Mouse (Mus musculus): ENCODE results near the gene Lrp4. TPM values are rescaled to one million over a fixed set of nuclear protein-coding genes. Genes with fewer than 3 reads are reported as not detected.

Lrp4 gene
- total and polyA plus RNA-seq, 3 experiments, result 3.8 to 12.3 (median 10.6) TPM

DNA sequence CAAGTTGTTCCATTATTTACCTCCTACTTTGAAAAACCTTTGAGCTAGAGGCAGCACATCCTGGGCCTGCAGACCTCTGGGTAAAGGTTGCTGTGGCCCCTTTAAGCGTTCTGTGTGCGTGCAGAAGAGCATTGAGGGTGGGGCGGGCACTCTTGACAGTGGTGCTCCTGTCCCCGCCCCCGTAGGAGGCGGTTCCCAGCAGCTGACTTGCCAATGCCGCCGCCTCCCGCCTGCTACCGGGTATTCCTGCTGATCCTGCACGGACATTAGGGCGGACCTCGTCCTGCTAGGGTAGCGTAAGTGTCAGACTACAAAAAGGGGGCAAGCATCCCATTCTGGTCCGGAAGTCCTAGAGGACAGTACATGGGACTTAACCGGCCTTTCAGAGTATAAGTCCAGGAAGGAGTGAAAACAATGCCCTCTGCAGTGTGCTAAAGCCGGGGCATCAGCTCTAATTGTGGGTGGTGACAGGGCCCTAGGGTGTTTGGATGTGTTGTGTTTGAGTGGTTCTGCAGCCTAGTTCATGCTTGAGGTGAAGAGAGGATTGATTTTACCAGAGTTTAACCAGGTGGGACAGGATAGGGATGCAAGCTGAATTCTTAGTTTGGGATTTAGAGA, 80.4 kb downstream of the Lrp4 start:
- H3K4me1 ChIP-seq (ENCODE audit: control insufficient read depth, insufficient read depth, low read length), result peaks cover 7% of the 10 kb centered on the region
- TF ChIP-seq POLR2A (IDR thresholded peaks at IDR 0.05; ENCODE audit: insufficient read depth, low read depth, low read length) (peak; percentile 48), CTCF (IDR thresholded peaks at IDR 0.05) (peak; percentile 45), EP300 (IDR thresholded peaks at IDR 0.05; ENCODE audit: insufficient read depth, low read depth, low read length) (peak; percentile 54; the same call in 1 of the 2 replicates)
- no peaks in the 10 kb centered on the region for H3K79me2 ChIP-seq (replicated peaks; ENCODE audit: control insufficient read depth, insufficient read depth, low read length)
- H3K36me3 ChIP-seq (ENCODE audit: control insufficient read depth, insufficient read depth, low read length), result peaks cover 2% of the 10 kb centered on the region; the same call in 1 of the 2 replicates
- peak overlapping the region; percentile 55 for H3K27ac ChIP-seq
- peak; percentile 91 to 95 for DNase-seq
- H3K4me3 ChIP-seq, result peak overlapping the region; percentile 52
- H3K27me3 ChIP-seq (ENCODE audit: control insufficient read depth, insufficient read depth, low read length), result no peaks in the 10 kb centered on the region
- H3K9ac ChIP-seq (ENCODE audit: low read depth, low read length), result peak overlapping the region; percentile 35
- intact Hi-C loops (cut with DNase I), result loop anchor here (1.0 kb wide), 1 partner anchor 11 kb away; the partner anchor contains the start of gene Ckap5
- 1% methylated on average over 17 of the region's 17 CpGs for WGBS

Other genes starting within 250 kb of the Lrp4 start
- gene Ddb2, start 220.5 kb upstream of the Lrp4 start, total RNA-seq (2021), result 1 to 10 TPM; 2.7 to 3.2 TPM
- 8.5 and 12.6 TPM in 2 replicates for gene Ddb2, start 220.5 kb upstream of the Lrp4 start, polyA plus RNA-seq (2012; rRNA removed)
- 100 to 1,000 TPM; 141 to 157 TPM for gene Pacsin3, start 201.6 kb upstream of the Lrp4 start, total RNA-seq (2021)
- gene Pacsin3, start 201.6 kb upstream of the Lrp4 start, polyA plus RNA-seq (2012; rRNA removed), result 139 and 165 TPM in 2 replicates
- 10 to 100 TPM; 54.7 to 58.2 TPM for gene Arfgap2, start 192.5 kb upstream of the Lrp4 start, total RNA-seq (2021)
- 35.0 and 43.2 TPM in 2 replicates for gene Arfgap2, start 192.5 kb upstream of the Lrp4 start, polyA plus RNA-seq (2012; rRNA removed)
- 10 to 100 TPM in 1 of 2 experiments, 1 to 10 TPM in 1; 8.4 to 13.2 TPM for gene 1110051M20Rik, start 12.8 kb upstream of the Lrp4 start, total RNA-seq (2021)
- gene 1110051M20Rik, start 12.8 kb upstream of the Lrp4 start, polyA plus RNA-seq (2012; rRNA removed), result 14.7 and 18.4 TPM in 2 replicates
- 10 to 100 TPM; 47.1 to 52.2 TPM for gene Ckap5, start 69.3 kb downstream of the Lrp4 start, total RNA-seq (2021)
- 7.4 and 16.9 TPM in 2 replicates for gene Ckap5, start 69.3 kb downstream of the Lrp4 start, polyA plus RNA-seq (2012; rRNA removed)
- gene F2, start 178.9 kb downstream of the Lrp4 start, total RNA-seq (2021), result not detected
- 0.53 TPM in 1 of 2 replicates, not detected in the other for gene F2, start 178.9 kb downstream of the Lrp4 start, polyA plus RNA-seq (2012; rRNA removed)
- 1 to 10 TPM; 4.0 to 4.2 TPM for gene Zfp408, start 192.3 kb downstream of the Lrp4 start, total RNA-seq (2021)
- gene Zfp408, start 192.3 kb downstream of the Lrp4 start, polyA plus RNA-seq (2012; rRNA removed), result 5.3 and 6.2 TPM in 2 replicates
- gene Arhgap1, start 192.3 kb downstream of the Lrp4 start, total RNA-seq (2021), result 10 to 100 TPM; 18.6 to 20.7 TPM
- 39.0 and 39.7 TPM in 2 replicates for gene Arhgap1, start 192.3 kb downstream of the Lrp4 start, polyA plus RNA-seq (2012; rRNA removed)